Mouse (Mus musculus) forebrain, embryonic 15.5 days (tissue): ENCODE data around the gene Yeats2. TPM values are rescaled to one million over a fixed set of nuclear protein-coding genes. Genes with fewer than 3 reads are reported as not detected.
"Not testable (repeated sequence)": the region's sequence is repeated elsewhere in the genome, so short reads cannot be mapped to it uniquely, and the experiment has no call there.

ENCODE experiments used
- ATAC-seq: fragments of 200-750 bp; cut with Nextera tagmentation; replicated peaks from 2 replicates; pipeline ENCODE4 v1.8.0; 2017; ENCODE audit warnings: mild to moderate bottlenecking, moderate TSS enrichment, moderate library complexity
- H3K27ac ChIP-seq: fragments of 300-500 bp; sonication (generic); replicated peaks from 2 replicates; pipeline ENCODE4 v1.5.1; 2015; ENCODE audit warnings: mild to moderate bottlenecking, inconsistent platforms
- H3K27me3 ChIP-seq: fragments of 300-500 bp; sonication (generic); 2 replicates; pipeline ENCODE4 v1.6.1; 2015; ENCODE audit warnings: inconsistent platforms
- H3K36me3 ChIP-seq: fragments of 300-500 bp; sonication (generic); 2 replicates; pipeline ENCODE4 v1.6.1; 2015; ENCODE audit warnings: mild to moderate bottlenecking, inconsistent platforms
- H3K4me1 ChIP-seq: fragments of 300-500 bp; sonication (generic); 2 replicates; pipeline ENCODE4 v1.6.1; 2015; ENCODE audit warnings: inconsistent platforms
- H3K4me2 ChIP-seq: fragments of 300-500 bp; sonication (generic); replicated peaks from 2 replicates; pipeline ENCODE4 v1.6.1; 2015; ENCODE audit warnings: mild to moderate bottlenecking, inconsistent platforms
- H3K4me3 ChIP-seq: fragments of 300-500 bp; sonication (generic); 2 replicates; pipeline ENCODE4 v1.5.1; 2015; ENCODE audit warnings: mild to moderate bottlenecking, inconsistent platforms
- H3K9ac ChIP-seq: fragments of 300-500 bp; sonication (generic); replicated peaks from 2 replicates; pipeline ENCODE4 v1.6.1; 2015; ENCODE audit warnings: mild to moderate bottlenecking, inconsistent platforms
- H3K9me3 ChIP-seq: fragments of 300-500 bp; sonication (generic); 2 replicates; pipeline ENCODE4 v1.6.1; 2016; ENCODE audit warnings: inconsistent platforms
- WGBS: fragments of 180-500 bp; shearing (Covaris S2); methylation state at CpG from one replicate; pipeline ENCODE4 v1.1.7; 2015; ENCODE audit warnings: mixed read lengths; 5-methylcytosine and 5-hydroxymethylcytosine counted together
- polyA plus RNA-seq: library from polyadenylated mRNA; unstranded; fragments of >200 nt; fragmentation: Nextera tagmentation; extraction: Ambion mirVana; gene quantifications from 2 replicates; pipeline ENCODE4 v1.2.1, GENCODE M21; 2015

Yeats2 gene
- polyA plus RNA-seq, result 24.3 and 30.2 TPM in 2 replicates

GRCm38 (mm10) chr16:20140772-20141531, at the start of gene Yeats2:
Gene Yeats2 (plus strand): TSS chr16:20141063.
- Histone ChIP-seq H3K4me1 (peaks cover 19% of the 10 kb centered on the region), H3K27me3 (no peaks in the 10 kb centered on the region), H3K4me2 (peak within 1 kb of the TSS; percentile 75), H3K4me3 (peak within 1 kb of the TSS; percentile 96), H3K36me3 (peaks cover 7% of the 10 kb centered on the region), H3K9me3 (no peaks in the 10 kb centered on the region), H3K9ac (peak within 1 kb of the TSS; percentile 93), H3K27ac (peak within 1 kb of the TSS; percentile 98)
- peak; percentile 94 for ATAC-seq
- under 1% methylated on average over 88 of the region's 92 CpGs for WGBS

DNA sequence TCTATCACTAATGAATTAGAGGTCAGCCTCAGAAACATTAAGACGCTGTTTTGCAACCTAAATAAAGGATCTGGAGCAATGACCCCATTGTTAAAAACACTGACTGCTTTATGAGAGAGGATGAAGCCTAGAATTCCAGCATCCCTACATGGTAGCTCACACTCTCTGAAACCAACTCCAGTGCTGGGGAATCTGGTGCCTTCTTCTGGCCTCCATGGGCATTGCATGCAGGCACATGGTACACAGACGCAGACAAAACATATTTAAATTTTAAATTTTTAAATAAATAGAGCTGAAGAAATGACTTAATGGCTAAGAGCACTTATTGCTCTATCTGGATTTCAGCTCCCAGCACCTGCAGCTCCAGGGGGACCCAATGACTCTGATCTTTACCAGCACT, 44.9 kb upstream of the Yeats2 start:
- H3K27me3 ChIP-seq, result no peaks in the 10 kb centered on the region
- H3K27ac ChIP-seq, result no peak overlapping the region
- H3K4me1 ChIP-seq, result peaks cover 10% of the 10 kb centered on the region
- H3K4me3 ChIP-seq, result no peak overlapping the region
- H3K4me2 ChIP-seq, result no peak overlapping the region
- 73% methylated on average over 2 of the region's 2 CpGs for WGBS
- no peaks in the 10 kb centered on the region for H3K36me3 ChIP-seq
- no peak overlapping the region for H3K9ac ChIP-seq
- H3K9me3 ChIP-seq, result no peaks in the 10 kb centered on the region
- no peak for ATAC-seq

- H3K36me3 ChIP-seq, result no peaks in the 10 kb centered on the region
Measured at GRCm38 (mm10) chr16:20097069-20097710, 43.7 kb upstream of the Yeats2 start, which contains the start of gene Klhl24. Gene Klhl24 (plus strand): TSS chr16:20097542.

DNA sequence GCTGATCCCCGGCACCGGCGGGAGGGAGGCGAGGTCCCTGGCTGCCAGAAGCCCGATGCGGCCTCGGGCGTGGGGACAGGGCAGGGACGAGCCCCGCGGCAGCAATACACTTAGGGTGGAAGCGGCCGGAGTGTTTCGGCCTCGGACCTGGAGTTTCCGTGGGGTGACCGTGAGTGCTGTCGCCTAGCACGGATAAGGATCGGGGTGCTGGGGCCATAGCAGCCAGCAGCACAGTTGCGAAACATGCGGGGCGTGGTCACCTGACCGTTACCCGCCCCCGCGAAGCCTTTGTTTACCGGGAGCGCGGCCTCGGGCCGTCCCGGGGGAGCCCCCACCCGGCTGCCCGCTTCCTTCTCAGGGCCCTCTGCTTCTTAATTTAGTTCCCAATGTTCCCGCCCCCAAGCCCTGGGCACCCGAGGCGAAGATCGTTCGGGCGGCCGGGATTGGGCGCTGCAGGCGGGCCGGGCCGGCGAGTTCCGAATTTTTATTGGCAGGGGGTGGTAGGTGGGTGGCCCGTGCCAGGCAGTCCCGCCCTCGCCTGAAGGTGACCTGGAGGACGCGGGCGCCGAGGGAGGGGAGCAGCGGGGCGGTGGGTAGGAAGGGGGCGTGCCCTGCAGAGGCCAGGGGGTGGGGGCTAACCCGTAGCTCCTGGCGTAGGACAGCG, 43.0 kb upstream of the Yeats2 start:
- Histone ChIP-seq H3K4me1 (peaks cover 10% of the 10 kb centered on the region), H3K9me3 (no peaks in the 10 kb centered on the region), H3K9ac (peak overlapping the region; percentile 99), H3K27ac (peak overlapping the region; percentile 99), H3K27me3 (no peaks in the 10 kb centered on the region), H3K4me2 (peak overlapping the region; percentile 73), H3K4me3 (peak overlapping the region; percentile 87), H3K36me3 (peaks cover 6% of the 10 kb centered on the region)
- under 1% methylated on average over 58 of the region's 61 CpGs for WGBS
- ATAC-seq, result peak; percentile 89

More at GRCm38 (mm10) chr16:20097069-20097710, 43.7 kb upstream of the Yeats2 start, which contains the start of gene Klhl24:
- H3K4me1 ChIP-seq, result peaks cover 10% of the 10 kb centered on the region
- ATAC-seq, result peak; percentile 97
- H3K27me3 ChIP-seq, result no peaks in the 10 kb centered on the region
- H3K9ac ChIP-seq, result peak within 1 kb of the TSS; percentile 99
- 2% methylated on average over 29 of the region's 29 CpGs for WGBS
- H3K9me3 ChIP-seq, result no peaks in the 10 kb centered on the region
- H3K4me2 ChIP-seq, result peak within 1 kb of the TSS; percentile 73
- peak within 1 kb of the TSS; percentile 87 for H3K4me3 ChIP-seq
- H3K27ac ChIP-seq, result peak within 1 kb of the TSS; percentile 99

- peaks cover 10% of the 10 kb centered on the region for H3K4me1 ChIP-seq
- H3K9ac ChIP-seq, result peak overlapping the region; percentile 99
- no peaks in the 10 kb centered on the region for H3K27me3 ChIP-seq
- peaks cover 1% of the 10 kb centered on the region; the same call in 1 of the 2 replicates for H3K9me3 ChIP-seq
- no peak for ATAC-seq
- 5% methylated on average over 4 of the region's 4 CpGs for WGBS
- H3K4me3 ChIP-seq, result peak overlapping the region; percentile 87
- H3K27ac ChIP-seq, result peak overlapping the region; percentile 99
- peaks cover 11% of the 10 kb centered on the region for H3K36me3 ChIP-seq
- H3K4me2 ChIP-seq, result peak overlapping the region; percentile 73
Measured at GRCm38 (mm10) chr16:20098375-20098727, 42.5 kb upstream of the Yeats2 start.

DNA sequence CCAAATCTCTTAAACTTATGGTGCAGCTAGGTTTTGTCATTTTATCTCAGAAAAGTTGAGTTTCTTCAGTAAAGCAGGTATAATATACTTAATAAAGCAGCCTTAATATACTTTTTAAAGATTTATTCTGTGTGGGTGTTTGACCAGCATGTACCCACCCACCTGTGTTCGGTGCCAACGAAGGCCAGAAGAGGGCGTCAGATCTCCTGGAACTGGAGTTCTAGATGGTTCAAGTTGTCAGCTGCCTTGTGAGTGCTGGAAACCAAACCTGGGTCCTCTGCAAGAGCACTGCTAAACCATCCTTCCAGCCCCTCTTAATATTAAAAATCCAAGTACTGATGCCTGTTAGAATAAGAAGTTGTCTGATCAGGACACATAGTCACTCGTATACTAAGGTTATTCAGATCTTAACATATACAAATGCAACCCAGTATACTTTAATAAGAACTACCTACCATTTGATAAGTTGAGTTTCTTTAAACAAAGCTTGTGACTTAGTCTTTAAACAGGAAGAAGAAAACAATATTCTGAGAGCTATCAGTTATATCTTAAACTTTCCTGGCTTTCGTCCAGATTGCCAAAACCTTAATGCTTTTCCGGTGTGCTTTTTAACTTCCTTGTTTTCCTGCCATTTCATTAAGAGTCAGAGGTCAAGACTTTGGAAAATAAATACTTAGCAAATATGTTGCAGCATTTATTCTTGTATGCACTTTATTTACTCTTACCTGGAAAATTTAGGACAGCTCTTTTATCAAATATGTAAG, 41.8 kb upstream of the Yeats2 start:
- Histone ChIP-seq H3K27ac (no peak overlapping the region), H3K4me3 (peak overlapping the region; percentile 87), H3K36me3 (peaks cover 18% of the 10 kb centered on the region), H3K4me1 (peaks cover 10% of the 10 kb centered on the region), H3K9me3 (peaks cover 8% of the 10 kb centered on the region), H3K9ac (no peak overlapping the region), H3K27me3 (no peaks in the 10 kb centered on the region), H3K4me2 (peak overlapping the region; percentile 73; the same call in 1 of the 2 replicates)
- 96% methylated on average over 6 of the region's 6 CpGs for WGBS
- no peak for ATAC-seq

GRCm38 (mm10) chr16:20106996-20107395, 33.9 kb upstream of the Yeats2 start:
- H3K9me3 ChIP-seq, result peaks cover 11% of the 10 kb centered on the region
- no peak overlapping the region for H3K4me3 ChIP-seq
- H3K9ac ChIP-seq, result no peak overlapping the region
- 94% methylated on average over 8 of the region's 8 CpGs for WGBS
- peaks cover 12% of the 10 kb centered on the region for H3K4me1 ChIP-seq
- H3K27ac ChIP-seq, result no peak overlapping the region
- H3K4me2 ChIP-seq, result no peak overlapping the region
- H3K27me3 ChIP-seq, result no peaks in the 10 kb centered on the region
- ATAC-seq, result no peak
- peaks cover 79% of the 10 kb centered on the region for H3K36me3 ChIP-seq

DNA sequence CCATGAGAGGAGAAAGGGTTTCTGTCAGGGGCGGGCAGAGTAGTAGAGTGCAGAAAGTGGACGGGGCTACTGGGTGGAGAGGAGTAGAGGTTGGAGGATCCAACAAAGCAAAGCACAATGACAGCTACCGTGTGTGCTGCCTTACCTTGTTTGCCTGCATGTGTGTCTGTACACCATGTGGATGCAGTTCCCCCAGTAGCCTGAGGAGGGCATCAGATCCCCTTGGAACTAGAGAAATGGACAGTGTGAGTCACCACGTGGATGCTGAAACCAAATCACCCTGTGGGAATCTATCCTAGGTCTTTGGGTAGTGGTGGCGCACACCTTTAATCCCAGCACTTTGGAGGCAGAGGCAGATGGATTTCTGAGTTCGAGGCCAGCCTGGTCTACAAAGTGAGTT, 31.9 kb upstream of the Yeats2 start:
- Histone ChIP-seq H3K27ac (no peak overlapping the region), H3K27me3 (no peaks in the 10 kb centered on the region), H3K9ac (no peak overlapping the region), H3K4me2 (no peak overlapping the region), H3K4me3 (no peak overlapping the region), H3K4me1 (peaks cover 21% of the 10 kb centered on the region), H3K9me3 (peaks cover 3% of the 10 kb centered on the region), H3K36me3 (peaks cover 70% of the 10 kb centered on the region)
- WGBS, result 98% methylated on average over 6 of the region's 6 CpGs
- 0 out of 2 replicates have a peak, but pooled peaks have one; percentile 11 for ATAC-seq

- Histone ChIP-seq H3K36me3 (peaks cover 65% of the 10 kb centered on the region), H3K9ac (no peak overlapping the region), H3K4me3 (no peak overlapping the region), H3K4me1 (peaks cover 26% of the 10 kb centered on the region), H3K9me3 (no peaks in the 10 kb centered on the region), H3K4me2 (no peak overlapping the region), H3K27ac (no peak overlapping the region), H3K27me3 (no peaks in the 10 kb centered on the region)
- 0 out of 2 replicates have a peak, but pooled peaks have one; percentile 36 for ATAC-seq
- WGBS, result 62% methylated on average over 2 of the region's 2 CpGs
Measured at GRCm38 (mm10) chr16:20112649-20113048, 28.2 kb upstream of the Yeats2 start.

DNA sequence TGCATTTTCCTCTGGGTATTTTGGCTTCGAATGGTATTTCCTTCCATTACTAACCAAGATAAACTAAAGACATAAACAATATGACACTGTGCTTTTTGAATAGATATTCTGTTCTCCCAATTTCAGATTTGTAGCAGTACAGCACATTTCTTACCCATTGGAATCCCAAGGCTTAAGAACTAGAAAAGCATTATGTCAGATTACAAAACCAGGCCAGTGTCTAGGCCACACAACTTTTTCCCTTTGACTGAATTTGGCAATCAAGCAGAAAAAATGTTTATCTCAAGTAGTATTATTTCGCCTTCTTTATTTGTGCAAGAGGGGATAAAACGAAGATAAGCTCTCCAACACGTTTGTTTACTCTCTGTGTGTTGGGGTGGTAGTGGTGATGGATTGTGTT, 24.8 kb upstream of the Yeats2 start:
- 83% methylated on average over 4 of the region's 4 CpGs for WGBS
- no peak for ATAC-seq
- Histone ChIP-seq H3K27me3 (no peaks in the 10 kb centered on the region), H3K9ac (no peak overlapping the region), H3K36me3 (peaks cover 59% of the 10 kb centered on the region), H3K4me3 (no peak overlapping the region), H3K4me2 (no peak overlapping the region), H3K27ac (no peak overlapping the region), H3K9me3 (no peaks in the 10 kb centered on the region), H3K4me1 (peaks cover 22% of the 10 kb centered on the region)

GRCm38 (mm10) chr16:20126319-20126883, 14.5 kb upstream of the Yeats2 start:
- WGBS, result 87% methylated on average over 10 of the region's 10 CpGs
- not testable (repeated sequence) for H3K4me3 ChIP-seq, H3K27ac ChIP-seq, H3K9ac ChIP-seq, H3K4me1 ChIP-seq, H3K4me2 ChIP-seq, H3K27me3 ChIP-seq, ATAC-seq, H3K9me3 ChIP-seq
- peaks cover 43% of the 10 kb centered on the region for H3K36me3 ChIP-seq
